Mouse (Mus musculus) stomach, embryonic 14.5 days (tissue): ENCODE measurements around the gene Bbof1. TPM values are rescaled to one million over a fixed set of nuclear protein-coding genes. Genes with fewer than 3 reads are reported as not detected.

Experiments used
- ATAC-seq: fragments of 200-750 bp; cut with Nextera tagmentation; 2 replicates; pipeline ENCODE4 v1.8.0; 2017; ENCODE audit warnings: low read depth, moderate TSS enrichment; ENCODE audit not compliant: insufficient number of reproducible peaks, insufficient read depth, low FRiP score
- H3K27ac ChIP-seq: fragments of 300-500 bp; sonication (generic); 2 replicates; pipeline ENCODE4 v1.5.1; 2014; ENCODE audit warnings: mild to moderate bottlenecking, low read length, moderate library complexity, mixed read lengths
- H3K27me3 ChIP-seq: fragments of 300-500 bp; sonication (generic); 2 replicates; pipeline ENCODE4 v1.6.1; 2014; ENCODE audit warnings: low read length, control low read depth, mixed read lengths; ENCODE audit not compliant: control insufficient read depth, insufficient read depth
- H3K36me3 ChIP-seq: fragments of 300-500 bp; sonication (generic); 2 replicates; pipeline ENCODE4 v1.6.1; 2014; ENCODE audit warnings: mild to moderate bottlenecking, control low read depth, low read length, moderate library complexity, mixed read lengths; ENCODE audit not compliant: control insufficient read depth, insufficient read depth
- H3K4me1 ChIP-seq: fragments of 300-500 bp; sonication (generic); 2 replicates; pipeline ENCODE4 v1.6.1; 2014; ENCODE audit warnings: low read length, control low read depth, mixed read lengths; ENCODE audit not compliant: control insufficient read depth, insufficient read depth
- H3K4me2 ChIP-seq: fragments of 300-500 bp; sonication (generic); replicated peaks from 2 replicates; pipeline ENCODE4 v1.6.1; 2014; ENCODE audit warnings: low read depth, low read length, control low read depth
- H3K4me3 ChIP-seq: fragments of 300-500 bp; sonication (generic); 2 replicates; pipeline ENCODE4 v1.5.1; 2014; ENCODE audit warnings: low read depth, low read length, control low read depth
- H3K9ac ChIP-seq: fragments of 300-500 bp; sonication (generic); replicated peaks from 2 replicates; pipeline ENCODE4 v1.6.1; 2014; ENCODE audit warnings: low read depth, mild to moderate bottlenecking, control low read depth, low read length, moderate library complexity, mixed read lengths
- H3K9me3 ChIP-seq: fragments of 300-500 bp; sonication (generic); 2 replicates; pipeline ENCODE4 v1.6.1; 2016; ENCODE audit warnings: low read depth, low read length, control low read depth; ENCODE audit not compliant: control insufficient read depth
- WGBS: fragments of 180-500 bp; shearing (Covaris S2); extraction: QIAGEN DNeasy Blood & Tissue Kit; methylation state at CpG from one replicate; pipeline ENCODE4 v1.1.7; 2014; 5-methylcytosine and 5-hydroxymethylcytosine counted together
- polyA plus RNA-seq: library from polyadenylated mRNA; unstranded; fragments of >200 nt; fragmentation: Nextera tagmentation; extraction: Ambion mirVana; gene quantifications from 2 replicates; pipeline ENCODE4 v1.2.1, GENCODE M21; 2014

The Bbof1 gene
- polyA plus RNA-seq, 1 experiment from 2014 or later: 1.5 TPM

DNA sequence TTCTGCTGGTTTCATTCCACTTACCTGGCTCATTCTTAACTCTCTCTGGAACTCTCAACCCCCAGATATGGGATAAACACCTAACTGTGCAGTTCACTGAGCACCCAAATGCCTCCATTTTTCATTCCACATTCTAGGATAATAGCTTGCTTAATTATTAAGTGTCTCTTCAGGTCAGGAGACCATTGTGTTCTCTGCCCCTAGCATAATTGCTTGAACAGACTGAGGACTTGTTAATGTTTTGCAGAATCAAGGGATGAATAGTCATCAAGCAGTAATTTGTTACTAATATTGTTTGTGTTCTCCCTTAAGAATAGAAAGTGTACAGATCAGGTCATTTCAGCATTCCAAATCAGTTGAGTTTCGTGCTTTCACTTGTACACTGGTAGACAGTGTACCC is 38.5 kb downstream of the Bbof1 start:
- no peak overlapping the region for H3K9ac ChIP-seq
- H3K4me1 ChIP-seq: peaks cover 8% of the 10 kb centered on the region; the same call in 1 of the 2 replicates
- H3K27ac ChIP-seq: no peak overlapping the region
- H3K36me3 ChIP-seq: no peaks in the 10 kb centered on the region
- 69% methylated on average over 1 of the region's 1 CpGs for WGBS
- no peak overlapping the region for H3K4me3 ChIP-seq
- H3K27me3 ChIP-seq: no peaks in the 10 kb centered on the region
- no peak overlapping the region for H3K4me2 ChIP-seq
- ATAC-seq: no peak
- H3K9me3 ChIP-seq: no peaks in the 10 kb centered on the region

DNA sequence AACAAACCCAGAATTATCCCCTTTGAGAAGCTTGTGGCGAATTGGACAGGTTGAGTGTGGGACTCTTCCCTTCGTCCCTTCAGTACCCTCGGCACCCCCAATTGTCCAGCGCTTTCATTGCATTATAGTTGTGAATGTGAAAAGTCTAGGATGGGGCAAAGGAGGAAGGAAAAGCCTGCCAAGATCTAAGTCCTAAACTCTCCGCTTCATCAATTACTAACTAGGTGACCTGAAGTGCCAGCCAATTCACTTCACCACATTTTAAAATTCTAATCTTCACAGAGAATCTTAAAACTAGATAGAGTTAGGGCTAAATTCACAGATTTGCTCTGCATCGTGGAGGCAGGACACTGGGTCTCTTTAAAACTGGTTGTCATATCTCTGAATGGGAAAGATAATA is 39.3 kb downstream of the Bbof1 start:
- Histone ChIP-seq H3K27ac (no peak overlapping the region), H3K27me3 (no peaks in the 10 kb centered on the region), H3K4me1 (peaks cover 8% of the 10 kb centered on the region; the same call in 1 of the 2 replicates), H3K9me3 (no peaks in the 10 kb centered on the region), H3K36me3 (no peaks in the 10 kb centered on the region), H3K4me3 (no peak overlapping the region), H3K9ac (no peak overlapping the region), H3K4me2 (no peak overlapping the region)
- ATAC-seq: no peak
- 82% methylated on average over 6 of the region's 6 CpGs for WGBS

DNA sequence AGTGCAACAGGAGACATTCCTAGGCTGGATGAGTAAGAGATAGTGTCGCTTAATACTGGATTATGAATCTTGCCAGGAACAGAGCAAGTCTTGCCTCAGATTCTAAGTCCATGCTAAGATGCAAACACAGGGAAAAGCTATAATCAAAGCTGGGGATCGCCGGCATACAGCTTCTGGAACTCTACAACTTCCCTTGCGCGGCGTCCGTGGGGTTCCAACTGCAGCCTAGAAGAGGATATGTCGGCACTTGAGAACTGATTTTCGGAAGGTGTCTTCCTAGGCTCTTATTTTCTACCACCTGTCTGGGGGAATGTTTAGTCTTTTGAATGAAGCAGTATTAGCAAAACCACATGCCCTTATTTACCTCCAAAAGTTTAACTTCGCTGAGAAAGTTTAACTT is 41.0 kb downstream of the Bbof1 start:
- Histone ChIP-seq H3K27me3 (no peaks in the 10 kb centered on the region), H3K36me3 (no peaks in the 10 kb centered on the region), H3K9ac (0 out of 2 replicates have a peak overlapping the region, but pooled peaks have one; percentile 28), H3K9me3 (no peaks in the 10 kb centered on the region), H3K27ac (no peak overlapping the region), H3K4me3 (peak overlapping the region; percentile 60), H3K4me2 (peak overlapping the region; percentile 93), H3K4me1 (peaks cover 8% of the 10 kb centered on the region; the same call in 1 of the 2 replicates)
- 50% methylated on average over 10 of the region's 10 CpGs for WGBS
- no peak for ATAC-seq

DNA sequence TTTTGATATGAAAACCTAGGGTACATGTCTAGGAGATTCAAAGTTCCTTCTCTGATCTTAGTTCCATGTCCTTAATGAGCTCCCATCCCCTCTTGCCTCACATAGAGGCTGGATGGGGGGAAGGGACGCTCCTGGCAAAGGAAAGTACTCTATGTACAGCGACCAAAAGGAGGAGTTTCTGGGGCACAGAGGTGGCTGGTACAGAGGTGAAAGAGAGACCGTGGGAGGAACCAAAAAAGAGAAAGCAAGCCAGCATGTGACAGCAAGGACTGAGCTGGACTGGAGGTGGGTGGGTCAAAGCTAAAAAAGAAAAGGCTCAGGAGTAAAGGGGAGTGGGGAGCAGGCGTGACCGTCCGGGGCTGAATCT is 41.5 kb downstream of the Bbof1 start:
- H3K4me1 ChIP-seq: peaks cover 8% of the 10 kb centered on the region; the same call in 1 of the 2 replicates
- H3K9ac ChIP-seq: peak overlapping the region; percentile 28
- H3K4me2 ChIP-seq: peak overlapping the region; percentile 93
- 0% methylated on average over 6 of the region's 6 CpGs for WGBS
- no peak for ATAC-seq
- no peaks in the 10 kb centered on the region for H3K36me3 ChIP-seq
- H3K4me3 ChIP-seq: peak overlapping the region; percentile 60
- H3K27me3 ChIP-seq: no peaks in the 10 kb centered on the region
- 0 out of 2 replicates have a peak overlapping the region, but pooled peaks have one; percentile 1 for H3K27ac ChIP-seq
- no peaks in the 10 kb centered on the region for H3K9me3 ChIP-seq

DNA sequence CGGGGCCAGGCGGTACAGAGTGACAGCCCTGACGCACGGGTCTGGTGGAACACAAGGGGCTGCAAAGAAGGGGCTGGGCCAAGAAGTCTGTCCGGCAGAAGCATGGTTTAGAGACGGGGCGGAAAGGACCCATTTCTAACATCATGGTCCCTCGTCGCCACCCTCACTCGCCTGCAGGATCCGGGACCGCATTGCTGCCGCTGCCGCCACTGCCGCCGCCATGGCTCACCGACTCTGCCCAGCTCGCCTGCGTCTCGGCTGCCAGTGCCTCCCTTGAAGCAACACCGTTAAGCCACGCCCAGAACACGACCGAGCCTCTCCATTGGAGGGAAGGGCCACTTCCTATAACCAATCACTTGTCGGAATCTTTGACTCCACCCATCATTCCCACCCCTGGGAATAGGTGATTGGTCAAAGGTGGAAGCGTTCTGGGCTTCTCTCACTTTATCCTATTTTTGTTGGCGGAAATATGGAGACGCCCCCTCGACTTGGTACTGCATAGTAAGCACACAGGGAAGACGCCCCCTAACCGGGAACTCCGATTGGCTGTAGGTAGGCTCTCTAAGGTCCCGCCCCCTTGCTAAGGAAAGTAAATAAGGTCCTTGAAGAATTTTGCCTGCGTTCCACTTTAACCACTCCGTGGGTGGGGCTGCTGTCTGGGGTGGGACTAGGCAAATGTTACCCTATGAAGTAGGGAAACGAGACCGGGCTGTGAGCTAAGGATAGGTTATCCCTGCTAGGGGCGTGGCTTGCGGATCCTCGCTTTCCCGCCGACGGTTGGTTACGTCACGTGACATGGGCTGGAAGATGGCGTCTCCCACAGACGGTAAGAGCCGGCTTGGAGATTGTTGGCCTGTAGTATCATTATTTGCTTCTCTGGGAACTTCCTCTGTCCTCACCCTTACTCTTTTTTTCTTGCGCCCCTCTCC is 42.1 kb downstream of the Bbof1 start, which contains the start of the genes Aldh6a1 and Lin52:
TSS of gene Aldh6a1 (minus strand) at position 287 of the 929 bp plus-strand sequence.
TSS of gene Lin52 (plus strand) at position 705 of the 929 bp plus-strand sequence.
- peak within 1 kb of the TSS; percentile 28 for H3K9ac ChIP-seq
- no peaks in the 10 kb centered on the region for H3K9me3 ChIP-seq
- peak; percentile 99 for ATAC-seq
- under 1% methylated on average over 49 of the region's 49 CpGs for WGBS
- H3K27ac ChIP-seq: 0 out of 2 replicates have a peak within 1 kb of the TSS, but pooled peaks have one; percentile 1
- peak within 1 kb of the TSS; percentile 93 for H3K4me2 ChIP-seq
- no peaks in the 10 kb centered on the region for H3K27me3 ChIP-seq
- peak within 1 kb of the TSS; percentile 60 for H3K4me3 ChIP-seq
- H3K36me3 ChIP-seq: no peaks in the 10 kb centered on the region
- H3K4me1 ChIP-seq: peaks cover 8% of the 10 kb centered on the region; the same call in 1 of the 2 replicates

DNA sequence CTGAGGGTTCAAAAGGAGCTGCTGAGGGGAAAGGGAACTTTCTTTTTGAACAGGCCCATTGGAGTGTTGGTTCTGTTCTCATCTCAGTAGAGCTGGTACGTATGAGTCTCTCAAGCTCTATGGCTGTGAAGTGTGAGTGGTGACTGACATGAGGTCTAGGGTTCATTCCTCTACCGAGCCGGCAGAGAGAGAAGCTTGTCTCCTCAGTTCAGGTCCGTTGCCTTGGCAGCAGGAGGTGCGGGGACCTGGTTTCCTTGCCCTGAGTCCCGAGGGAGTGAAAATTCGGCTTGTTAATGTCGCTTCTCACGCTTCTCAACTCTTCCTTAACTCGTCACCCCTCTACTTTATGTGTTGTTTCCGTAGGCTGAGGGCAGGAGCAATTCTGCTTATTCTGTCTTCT is 42.9 kb downstream of the Bbof1 start:
- H3K36me3 ChIP-seq: no peaks in the 10 kb centered on the region
- H3K27me3 ChIP-seq: no peaks in the 10 kb centered on the region
- no peak overlapping the region for H3K27ac ChIP-seq
- H3K9ac ChIP-seq: peak overlapping the region; percentile 22
- peak overlapping the region; percentile 60 for H3K4me3 ChIP-seq
- no peaks in the 10 kb centered on the region for H3K9me3 ChIP-seq
- under 1% methylated on average over 11 of the region's 11 CpGs for WGBS
- peak overlapping the region; percentile 58 for H3K4me2 ChIP-seq
- peaks cover 8% of the 10 kb centered on the region; the same call in 1 of the 2 replicates for H3K4me1 ChIP-seq
- ATAC-seq: no peak

DNA sequence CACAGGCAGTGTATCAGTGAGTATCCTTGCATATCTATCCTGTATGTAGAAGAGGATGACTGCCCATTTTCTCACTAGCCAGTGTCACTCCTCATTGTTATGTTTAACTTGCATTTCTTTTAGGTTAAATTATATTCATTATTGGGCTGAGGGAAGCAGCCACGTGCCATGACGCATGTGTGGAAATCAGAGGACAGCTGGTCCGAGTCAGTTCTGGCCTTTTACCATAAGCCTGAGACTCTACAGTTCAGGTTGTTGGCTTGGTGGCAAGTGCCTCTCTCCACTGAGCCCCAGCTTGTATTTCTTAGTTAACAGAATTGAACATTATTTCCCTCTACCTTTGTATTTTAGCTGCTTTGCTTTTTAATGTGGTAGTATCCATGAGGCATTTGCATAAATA is 48.0 kb downstream of the Bbof1 start:
- WGBS: 96% methylated on average over 3 of the region's 3 CpGs
- Histone ChIP-seq H3K4me2 (no peak overlapping the region), H3K27me3 (no peaks in the 10 kb centered on the region), H3K9me3 (no peaks in the 10 kb centered on the region), H3K36me3 (peaks cover 12% of the 10 kb centered on the region; the same call in 1 of the 2 replicates), H3K9ac (no peak overlapping the region), H3K27ac (no peak overlapping the region), H3K4me3 (no peak overlapping the region), H3K4me1 (no peaks in the 10 kb centered on the region)
- no peak for ATAC-seq

DNA sequence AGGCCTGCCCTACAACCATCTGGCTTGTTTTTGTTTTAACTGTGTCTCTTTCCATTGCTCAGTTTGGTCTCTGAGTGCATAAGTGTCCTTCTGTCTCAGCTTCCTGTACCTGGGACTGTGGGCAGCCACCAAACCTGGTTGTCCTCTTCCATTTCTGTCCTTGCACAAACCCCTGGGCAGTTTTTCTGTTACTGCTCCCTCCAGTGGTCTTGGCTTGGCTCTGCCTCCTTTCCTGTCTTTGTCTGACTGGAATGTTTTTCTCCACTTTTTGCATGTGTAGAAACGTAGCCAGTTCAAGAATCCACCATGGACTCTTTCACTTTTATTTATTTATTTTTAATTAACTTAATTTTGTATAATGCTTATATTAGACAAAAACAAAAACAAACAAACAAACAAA is 51.0 kb downstream of the Bbof1 start:
- WGBS: 70% methylated on average over 1 of the region's 1 CpGs
- Histone ChIP-seq H3K4me1 (no peaks in the 10 kb centered on the region), H3K27me3 (no peaks in the 10 kb centered on the region), H3K36me3 (peaks cover 16% of the 10 kb centered on the region; the same call in 1 of the 2 replicates), H3K4me3 (no peak overlapping the region), H3K9me3 (no peaks in the 10 kb centered on the region), H3K4me2 (no peak overlapping the region), H3K27ac (no peak overlapping the region), H3K9ac (no peak overlapping the region)
- ATAC-seq: no peak
